Mouse (Mus musculus) megakaryocyte-erythroid progenitor cell, adult 5 weeks (primary cell): ENCODE results near the gene Ifrd2. TPM values are rescaled to one million over a fixed set of nuclear protein-coding genes. Genes with fewer than 3 reads are reported as not detected.

Source experiments
- polyA plus RNA-seq: library from polyadenylated mRNA; stranded (reverse); fragments of >175 nt; gene quantifications from 2 replicates; pipeline ENCODE4 v1.2.3, GENCODE M21; 2012

The Ifrd2 gene
- polyA plus RNA-seq = 99.4 and 110 TPM in 2 replicates

GRCm38 (mm10) chr9:107586974-107587832, at the start of gene Ifrd2:
TSS of gene Ifrd2 (plus strand) at chr9:107587642.

GRCm38 (mm10) chr9:107541474-107542351, 45.7 kb upstream of the Ifrd2 start, which contains the start of the genes Cyb561d2 and Nprl2:
TSS of gene Cyb561d2 (minus strand) at chr9:107542193.
TSS of gene Nprl2 (plus strand) at chr9:107542226.

GRCm38 (mm10) chr9:107547026-107547425, 40.4 kb upstream of the Ifrd2 start, which contains the start of gene Zmynd10:
TSS of gene Zmynd10 (plus strand) at chr9:107547298.

GRCm38 (mm10) chr9:107551117-107551889, 36.1 kb upstream of the Ifrd2 start, which contains the start of gene Rassf1:
TSS of gene Rassf1 (plus strand) at chr9:107551555.

GRCm38 (mm10) chr9:107563029-107563581, 24.3 kb upstream of the Ifrd2 start, which contains the start of gene Tusc2:
TSS of gene Tusc2 (plus strand) at chr9:107563255.

GRCm38 (mm10) chr9:107567702-107568319, 19.6 kb upstream of the Ifrd2 start, which contains the start of gene Hyal2:
TSS of gene Hyal2 (plus strand) at chr9:107567945.

GRCm38 (mm10) chr9:107576357-107577107, 10.9 kb upstream of the Ifrd2 start, which contains the start of gene Hyal1:
TSS of gene Hyal1 (plus strand) at chr9:107576927.

GRCm38 (mm10) chr9:107578587-107578986, 8.9 kb upstream of the Ifrd2 start, which contains the start of gene Naa80:
TSS of gene Naa80 (plus strand) at chr9:107578887.

GRCm38 (mm10) chr9:107580501-107581317, 6.7 kb upstream of the Ifrd2 start, which contains the start of gene Hyal3:
TSS of gene Hyal3 (plus strand) at chr9:107580818.

GRCm38 (mm10) chr9:107608741-107609432, 21.4 kb downstream of the Ifrd2 start, which contains the start of gene Sema3b:
TSS of gene Sema3b (minus strand) at chr9:107609229.

GRCm38 (mm10) chr9:107635279-107636028, 48.0 kb downstream of the Ifrd2 start, which contains the start of gene Gnai2:
TSS of gene Gnai2 (minus strand) at chr9:107635367.

Other genes with a start within 250 kb of the Ifrd2 start
- 2.8 and 3.5 TPM in 2 replicates for gene Hemk1, start 249.3 kb upstream of the Ifrd2 start, polyA plus RNA-seq
- 0.34 and 0.41 TPM in 2 replicates for gene 6430571L13Rik, start 247.0 kb upstream of the Ifrd2 start, polyA plus RNA-seq
- 1.7 and 2.1 TPM in 2 replicates for gene Cacna2d2, start 188.0 kb upstream of the Ifrd2 start, polyA plus RNA-seq
- 30.5 and 30.9 TPM in 2 replicates for gene Tmem115, start 53.7 kb upstream of the Ifrd2 start, polyA plus RNA-seq
- gene Cyb561d2, start 45.4 kb upstream of the Ifrd2 start, polyA plus RNA-seq = 17.6 and 21.3 TPM in 2 replicates
- gene Nprl2, start 45.4 kb upstream of the Ifrd2 start, polyA plus RNA-seq = 0.73 and 1.6 TPM in 2 replicates
- 0.65 and 0.95 TPM in 2 replicates for gene Zmynd10, start 40.3 kb upstream of the Ifrd2 start, polyA plus RNA-seq
- 41.8 and 45.8 TPM in 2 replicates for gene Rassf1, start 36.1 kb upstream of the Ifrd2 start, polyA plus RNA-seq
- gene Tusc2, start 24.4 kb upstream of the Ifrd2 start, polyA plus RNA-seq = 8.9 and 11.0 TPM in 2 replicates
- gene Hyal2, start 19.7 kb upstream of the Ifrd2 start, polyA plus RNA-seq = 11.0 and 18.3 TPM in 2 replicates
- 2.8 and 3.0 TPM in 2 replicates for gene Hyal1, start 10.7 kb upstream of the Ifrd2 start, polyA plus RNA-seq
- 57.1 and 59.8 TPM in 2 replicates for gene Naa80, start 8.8 kb upstream of the Ifrd2 start, polyA plus RNA-seq
- 0.47 and 0.67 TPM in 2 replicates for gene Hyal3, start 6.8 kb upstream of the Ifrd2 start, polyA plus RNA-seq
- gene Sema3b, start 21.6 kb downstream of the Ifrd2 start, polyA plus RNA-seq = 0.09 TPM in 1 of 2 replicates, not detected in the other
- gene Gnai2, start 47.7 kb downstream of the Ifrd2 start, polyA plus RNA-seq = 1,176 and 1,508 TPM in 2 replicates
- gene Slc38a3, start 81.9 kb downstream of the Ifrd2 start, polyA plus RNA-seq = 0.02 and 0.03 TPM in 2 replicates
- gene Gnat1, start 92.1 kb downstream of the Ifrd2 start, polyA plus RNA-seq = 0.33 and 0.55 TPM in 2 replicates
- gene Sema3f, start 122.8 kb downstream of the Ifrd2 start, polyA plus RNA-seq = 0.52 and 0.71 TPM in 2 replicates
- gene Rbm5, start 183.4 kb downstream of the Ifrd2 start, polyA plus RNA-seq = 22.6 and 29.7 TPM in 2 replicates